Mouse (Mus musculus) myocyte (in vitro differentiated cells): ENCODE measurements around the gene Nwd1. TPM values are rescaled to one million over a fixed set of nuclear protein-coding genes. Genes with fewer than 3 reads are reported as not detected.

ENCODE experiments used
- H3K27me3 ChIP-seq: one replicate; pipeline ENCODE4 v1.6.1; 2011; ENCODE audit not compliant: control insufficient read depth, insufficient read depth, insufficient read length
- H3K36me3 ChIP-seq: one replicate; pipeline ENCODE4 v1.6.1; 2011; ENCODE audit not compliant: control insufficient read depth, insufficient read depth
- H3K4me2 ChIP-seq: one replicate; pipeline ENCODE4 v1.6.1; 2011; ENCODE audit warnings: low read depth, control low read depth
- H3K4me3 ChIP-seq: one replicate; pipeline ENCODE4 v1.5.1; 2011; ENCODE audit warnings: mild to moderate bottlenecking, control low read depth, moderate library complexity
- H3K79me2 ChIP-seq: one replicate; pipeline ENCODE4 v1.6.1; 2011; ENCODE audit not compliant: control insufficient read depth, insufficient read depth
- H3ac ChIP-seq: one replicate; pipeline ENCODE4 v1.6.1; 2011; ENCODE audit not compliant: control insufficient read depth, insufficient read length
- CEBPB ChIP-seq: IDR thresholded peaks from 2 replicates; pipeline ENCODE4 v1.6.1; 2011; ENCODE audit warnings: mild to moderate bottlenecking, moderate library complexity; ENCODE audit not compliant: poor library complexity, insufficient read depth, severe bottlenecking
- E2F4 ChIP-seq: IDR thresholded peaks from one replicate; pipeline ENCODE4 v1.6.1; 2011; ENCODE audit warnings: mild to moderate bottlenecking, control low read depth, moderate library complexity; ENCODE audit not compliant: insufficient read depth
- MAX ChIP-seq: IDR thresholded peaks from one replicate; pipeline ENCODE4 v1.6.1; 2011; ENCODE audit warnings: low read depth, mild to moderate bottlenecking, control low read depth
- MYOD1 ChIP-seq, 3 experiments: IDR thresholded peaks; one replicate each; pipeline ENCODE4 v1.6.1; 2011; ENCODE audit warnings: control low read depth in 2 of 3, low read depth in 2 of 3, mild to moderate bottlenecking in 2 of 3, moderate library complexity in 1 of 3; ENCODE audit not compliant: insufficient read length in 2 of 3, control insufficient read depth in 1 of 3
- MYOG ChIP-seq, 3 experiments: IDR thresholded peaks; one replicate each; pipeline ENCODE4 v1.6.1; 2011; ENCODE audit warnings: control low read depth in 2 of 3, low read depth in 2 of 3, mild to moderate bottlenecking in 2 of 3; ENCODE audit not compliant: insufficient read length in 2 of 3, control insufficient read depth in 1 of 3, insufficient read depth in 1 of 3
- POLR2A ChIP-seq: IDR thresholded peaks from one replicate; pipeline ENCODE4 v1.6.1; 2011; ENCODE audit warnings: low read depth, mild to moderate bottlenecking, control low read depth, moderate library complexity; ENCODE audit not compliant: insufficient read length
- POLR2AphosphoS2 ChIP-seq: IDR thresholded peaks from one replicate; pipeline ENCODE4 v1.6.1; 2011; ENCODE audit warnings: low read depth, control low read depth; ENCODE audit not compliant: insufficient read length
- REST ChIP-seq: IDR thresholded peaks from one replicate; pipeline ENCODE4 v1.6.1; 2011; ENCODE audit warnings: mild to moderate bottlenecking, control low read depth, moderate library complexity; ENCODE audit not compliant: insufficient read depth, insufficient read length
- SRF ChIP-seq: IDR thresholded peaks from one replicate; pipeline ENCODE4 v1.6.1; 2011; ENCODE audit warnings: low read depth; ENCODE audit not compliant: control insufficient read depth, insufficient read length
- TCF12 ChIP-seq: IDR thresholded peaks from one replicate; pipeline ENCODE4 v1.6.1; 2011; ENCODE audit warnings: mild to moderate bottlenecking, control low read depth; ENCODE audit not compliant: poor library complexity, insufficient read depth, severe bottlenecking
- TCF3 ChIP-seq: IDR thresholded peaks from one replicate; pipeline ENCODE4 v1.6.1; 2011; ENCODE audit warnings: low read depth, control low read depth; ENCODE audit not compliant: insufficient read length
- USF1 ChIP-seq: IDR thresholded peaks from one replicate; pipeline ENCODE4 v1.6.1; 2011; ENCODE audit warnings: low read depth, mild to moderate bottlenecking, control low read depth, moderate library complexity
- polyA plus RNA-seq: library from polyadenylated mRNA; unstranded; fragments of >200 nt; fragmentation: generic; extraction: Trizol; gene quantifications from one replicate; pipeline ENCODE4 v1.2.1, GENCODE M21; 2012; ENCODE audit warnings: missing spikeins

Nwd1 gene
- polyA plus RNA-seq, 1 experiment, result 0.10 TPM

DNA sequence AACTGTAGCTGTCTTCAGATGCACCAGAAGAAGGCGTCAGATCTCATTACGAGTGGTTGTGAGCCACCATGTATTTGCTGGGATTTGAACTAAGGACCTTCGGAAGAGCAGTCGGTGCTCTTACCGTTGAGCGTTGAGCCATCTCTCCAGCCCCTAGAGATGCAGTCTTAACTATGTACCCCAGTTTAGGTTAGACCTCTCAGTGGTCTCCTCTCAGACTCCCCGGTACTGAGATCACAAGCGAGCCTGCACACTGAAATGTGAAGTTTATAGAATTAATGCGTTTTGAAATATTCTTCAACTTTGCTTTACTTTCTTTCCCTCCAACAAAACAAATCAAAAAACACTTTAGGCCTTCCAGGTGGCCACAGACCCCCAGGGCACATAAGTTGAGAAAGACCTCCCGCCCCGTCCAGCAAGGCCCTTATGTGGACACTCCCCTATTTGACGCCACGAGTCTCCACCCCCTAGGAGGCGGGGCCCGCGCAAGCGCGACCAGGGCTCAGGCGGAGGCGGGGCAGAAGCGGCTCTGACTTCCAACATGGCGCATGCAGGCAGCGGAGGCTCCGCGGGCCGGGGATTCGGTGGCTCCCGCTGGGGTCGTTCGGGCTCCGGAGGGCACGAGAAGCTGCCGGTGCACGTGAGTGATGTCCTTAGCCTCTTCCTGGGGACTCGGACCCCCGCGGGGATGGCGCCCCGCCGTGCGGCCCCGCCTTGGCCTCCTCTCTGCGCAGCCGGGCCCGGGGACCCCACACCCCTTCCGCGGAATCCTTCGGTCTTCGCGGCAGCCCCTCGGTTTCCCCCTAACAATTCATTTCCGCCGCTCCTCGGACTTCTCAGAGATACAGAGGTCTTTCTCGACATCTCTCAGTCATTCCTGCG is 76.5 kb downstream of the Nwd1 start, which contains the start of gene Sin3b:
Gene Sin3b (plus strand): TSS at position 517 of the 882 bp plus-strand sequence.
- TF ChIP-seq CEBPB (no peak), SRF (peak; percentile 73), POLR2A (peak; percentile 96), POLR2AphosphoS2 (peak; percentile 95), REST (peak; percentile 6)
- H3K27me3 ChIP-seq, result no peaks in the 10 kb centered on the region

DNA sequence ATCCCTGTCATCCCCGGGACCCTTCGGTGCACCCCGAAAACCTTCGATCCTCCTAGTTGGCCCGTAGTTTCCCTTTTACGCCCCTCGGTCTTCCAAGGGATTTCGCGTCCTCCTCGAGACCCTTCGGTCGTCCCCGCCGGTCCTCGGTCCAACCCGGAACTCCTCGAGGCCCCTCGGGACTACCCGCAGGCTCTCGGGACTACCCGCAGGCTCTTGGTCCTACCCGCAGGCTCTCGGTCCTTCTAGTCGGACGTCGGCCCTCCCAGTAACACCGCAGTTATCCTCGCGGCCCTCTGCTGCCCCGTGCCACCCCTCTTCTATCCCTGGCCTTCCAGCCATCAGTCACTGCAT is 77.1 kb downstream of the Nwd1 start:
- peak overlapping the region; percentile 86 for H3K4me3 ChIP-seq
- peaks cover 12% of the 10 kb centered on the region for H3K79me2 ChIP-seq
- H3K27me3 ChIP-seq, result no peaks in the 10 kb centered on the region
- TF ChIP-seq MYOD1 (IDR thresholded peaks at IDR 0.05; ENCODE audit: control insufficient read depth in 1 of 3, insufficient read length in 2 of 3, low read depth in 2 of 3), result no peak
- TF ChIP-seq CEBPB, result no peak
- no peak for TF ChIP-seq TCF12
- TF ChIP-seq E2F4, result no peak
- no peak for TF ChIP-seq REST
- TF ChIP-seq MAX, result no peak
- no peak for TF ChIP-seq SRF
- no peak for TF ChIP-seq POLR2AphosphoS2
- no peak for TF ChIP-seq USF1
- TF ChIP-seq POLR2A, result no peak
- TF ChIP-seq MYOG (IDR thresholded peaks at IDR 0.05; ENCODE audit: control insufficient read depth in 1 of 3, insufficient read depth in 1 of 3, insufficient read length in 2 of 3, low read depth in 2 of 3), result no peak
- no peak for TF ChIP-seq TCF3
- H3ac ChIP-seq, result peak overlapping the region; percentile 64
- H3K4me2 ChIP-seq, result peak overlapping the region; percentile 68
- peaks cover 11% of the 10 kb centered on the region for H3K36me3 ChIP-seq

More for the DNA sequence above, 76.5 kb downstream of the Nwd1 start, which contains the start of gene Sin3b:
- H3K36me3 ChIP-seq, result peaks cover 11% of the 10 kb centered on the region
- peak within 1 kb of the TSS; percentile 86 for H3K4me3 ChIP-seq
- peaks cover 9% of the 10 kb centered on the region for H3K79me2 ChIP-seq
- H3K4me2 ChIP-seq, result peak within 1 kb of the TSS; percentile 68
- H3ac ChIP-seq, result peak within 1 kb of the TSS; percentile 64

DNA sequence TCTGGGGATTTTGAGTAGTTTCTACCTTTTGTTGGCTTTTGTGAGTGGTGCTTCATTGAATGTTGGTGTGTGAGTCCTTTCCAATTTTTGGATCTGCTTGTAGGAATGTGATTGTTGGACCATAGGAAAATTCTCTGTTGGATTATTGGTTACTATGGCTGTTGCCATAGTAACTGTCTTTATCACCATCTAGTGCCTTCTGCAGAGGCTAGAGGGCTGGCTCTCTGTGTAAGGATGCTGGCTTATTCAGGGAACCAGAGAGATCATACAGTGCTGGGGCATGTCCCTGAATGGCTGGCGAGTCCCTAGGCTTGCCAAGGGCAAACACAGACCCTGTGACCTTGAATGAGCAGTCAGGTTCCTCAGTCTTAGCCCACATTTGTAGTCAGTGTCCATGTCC is 82.1 kb downstream of the Nwd1 start:
- no peaks in the 10 kb centered on the region for H3K27me3 ChIP-seq
- peaks cover 50% of the 10 kb centered on the region for H3K36me3 ChIP-seq
- H3K4me3 ChIP-seq, result no peak overlapping the region
- TF ChIP-seq TCF12 (no peak), USF1 (no peak), TCF3 (no peak), SRF (no peak), REST (no peak), MYOD1 (IDR thresholded peaks at IDR 0.05; ENCODE audit: control insufficient read depth in 1 of 3, insufficient read length in 2 of 3, low read depth in 2 of 3) (no peak), POLR2A (no peak), CEBPB (no peak), E2F4 (no peak)
- peaks cover 9% of the 10 kb centered on the region for H3K79me2 ChIP-seq
- H3K4me2 ChIP-seq, result no peak overlapping the region
- H3ac ChIP-seq, result no peak overlapping the region

DNA sequence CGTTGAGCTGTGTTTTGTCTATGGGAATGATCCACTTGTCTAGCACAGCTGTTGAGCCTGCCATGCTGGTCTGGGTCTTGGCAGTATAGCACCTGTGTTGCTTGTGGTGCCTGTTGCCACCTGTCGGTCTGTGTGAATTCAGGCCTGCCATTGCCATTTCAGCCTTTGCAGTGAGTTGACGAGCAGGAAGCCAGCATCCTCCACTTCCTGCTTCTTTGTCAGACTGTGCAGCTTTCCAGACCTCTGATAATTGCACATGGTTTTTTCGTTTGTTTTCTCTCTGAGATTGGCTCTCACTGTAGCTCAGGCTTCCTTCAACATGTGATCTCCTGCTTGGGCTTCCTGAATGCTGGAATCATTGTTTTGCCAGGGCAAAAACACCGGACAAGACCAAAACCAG is 88.5 kb downstream of the Nwd1 start:
- Histone ChIP-seq H3K27me3 (no peaks in the 10 kb centered on the region), H3ac (no peak overlapping the region), H3K4me2 (no peak overlapping the region), H3K79me2 (no peaks in the 10 kb centered on the region), H3K4me3 (no peak overlapping the region), H3K36me3 (peaks cover 60% of the 10 kb centered on the region)
- peak in 2 of 3 experiments; percentile 67 to 68 for TF ChIP-seq MYOD1 (IDR thresholded peaks at IDR 0.05; ENCODE audit: control insufficient read depth in 1 of 3, insufficient read length in 2 of 3, low read depth in 2 of 3)
- peak in 2 of 3 experiments; percentile 42 to 74 for TF ChIP-seq MYOG (IDR thresholded peaks at IDR 0.05; ENCODE audit: control insufficient read depth in 1 of 3, insufficient read depth in 1 of 3, insufficient read length in 2 of 3, low read depth in 2 of 3)
- TF ChIP-seq MAX, result no peak

DNA sequence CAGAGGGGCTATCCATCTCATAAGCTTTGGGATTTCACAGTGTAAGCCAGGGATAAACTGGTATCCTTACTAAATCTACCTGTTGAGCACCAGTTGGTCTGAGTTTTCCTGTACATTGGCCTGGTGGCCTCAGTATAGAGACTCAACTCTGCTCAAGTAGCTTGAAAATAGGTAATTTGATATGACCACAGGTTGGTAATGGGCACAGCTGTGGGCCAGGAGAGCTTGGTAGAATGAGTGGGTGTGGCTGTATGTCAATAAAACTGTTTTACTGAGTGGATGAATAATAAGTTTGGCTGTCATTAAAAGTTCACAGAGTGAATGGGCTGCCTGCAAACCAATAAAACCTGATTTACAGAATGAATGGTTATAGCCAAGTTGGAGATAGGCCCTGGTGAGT is 90.4 kb downstream of the Nwd1 start:
- no peak overlapping the region for H3K4me3 ChIP-seq
- no peaks in the 10 kb centered on the region for H3K79me2 ChIP-seq
- H3K4me2 ChIP-seq, result no peak overlapping the region
- peaks cover 42% of the 10 kb centered on the region for H3K36me3 ChIP-seq
- H3K27me3 ChIP-seq, result no peaks in the 10 kb centered on the region
- TF ChIP-seq MAX (no peak), POLR2A (no peak), USF1 (no peak), REST (no peak), SRF (no peak), MYOG (IDR thresholded peaks at IDR 0.05; ENCODE audit: control insufficient read depth in 1 of 3, insufficient read depth in 1 of 3, insufficient read length in 2 of 3, low read depth in 2 of 3) (no peak), E2F4 (no peak), MYOD1 (IDR thresholded peaks at IDR 0.05; ENCODE audit: control insufficient read depth in 1 of 3, insufficient read length in 2 of 3, low read depth in 2 of 3) (no peak), TCF12 (no peak), POLR2AphosphoS2 (no peak), CEBPB (no peak), TCF3 (no peak)
- no peak overlapping the region for H3ac ChIP-seq
